Mouse (Mus musculus): ENCODE data around the gene Kank1. TPM values are rescaled to one million over a fixed set of nuclear protein-coding genes. Genes with fewer than 3 reads are reported as not detected.

Gene Kank1
- total RNA-seq (2022) = 10 to 100 TPM; 13.2 to 15.3 (median 13.7) TPM

- peak; percentile 6 to 40 for DNase-seq (ENCODE audit: low spot score in 2 of 2)
These were observed at the start of gene Kank1 for GRCm38 (mm10) chr19:25236596-25237491. Gene Kank1 (plus strand): TSS chr19:25236975.

GRCm38 (mm10) chr19:25187681-25188080 lies 49.1 kb upstream of the Kank1 start:
- DNase-seq (ENCODE audit: low spot score in 2 of 2) = no peak

GRCm38 (mm10) chr19:25193751-25194150 lies 43.0 kb upstream of the Kank1 start:
- DNase-seq (ENCODE audit: low spot score in 2 of 2) = no peak

DNA sequence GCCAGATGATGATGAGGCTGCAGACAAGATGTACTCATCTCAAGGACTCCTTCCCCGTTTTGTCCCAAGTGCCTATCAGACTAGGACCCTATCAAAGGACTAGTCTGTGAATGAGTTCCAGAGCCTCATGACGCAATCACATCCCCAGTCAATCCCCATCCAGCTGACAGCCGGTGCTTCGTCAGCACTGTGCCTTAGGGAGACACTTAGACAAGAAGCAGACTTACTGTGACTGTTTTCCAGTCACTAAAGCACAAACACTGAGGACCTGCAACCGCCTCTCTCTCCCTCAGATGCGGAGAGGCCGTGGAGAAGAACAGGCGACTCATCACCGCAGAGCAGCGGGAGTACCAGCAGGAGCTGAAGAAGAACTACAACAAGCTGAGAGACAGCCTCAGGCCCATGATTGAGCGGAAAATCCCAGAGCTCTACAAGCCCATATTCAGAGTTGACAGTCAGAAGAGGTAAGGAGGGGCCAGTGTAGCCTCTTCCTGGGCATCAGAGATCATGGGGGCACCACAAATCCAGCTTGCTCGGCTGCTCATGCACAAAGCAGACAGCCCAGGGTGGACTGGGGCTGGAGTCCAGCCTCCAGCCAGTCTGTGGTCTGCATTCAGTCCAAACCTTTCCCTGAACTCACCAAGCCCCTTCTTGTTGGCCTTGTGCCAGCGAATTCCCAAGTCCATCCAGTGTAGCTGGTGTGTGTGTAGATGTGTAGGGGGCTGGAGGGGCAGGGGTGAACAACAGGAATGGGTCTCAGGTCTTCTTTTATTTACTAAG lies 36.5 kb upstream of the Kank1 start:
- no peak for DNase-seq (ENCODE audit: low spot score in 2 of 2)

GRCm38 (mm10) chr19:25203077-25203476 lies 33.7 kb upstream of the Kank1 start:
- no peak for DNase-seq (ENCODE audit: low spot score in 2 of 2)

DNA sequence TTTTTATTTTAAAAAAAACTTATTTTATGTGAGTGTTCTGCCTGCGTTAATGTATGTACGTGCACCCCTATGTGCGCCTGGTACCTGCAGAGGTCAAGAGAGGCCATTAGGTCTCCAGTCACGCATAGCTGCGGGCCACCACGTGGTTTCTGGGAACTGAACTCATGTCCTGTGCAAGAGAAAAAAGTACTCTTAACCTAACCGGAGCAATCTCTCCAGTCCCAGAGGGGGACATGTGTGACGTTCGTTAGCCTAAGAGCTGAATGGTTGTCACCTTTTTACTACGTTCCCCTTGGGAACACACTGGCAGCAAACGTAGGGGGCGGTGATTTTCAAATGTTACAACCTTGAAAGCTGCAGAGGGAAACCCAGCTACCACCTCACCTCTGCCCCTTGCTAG lies 29.8 kb upstream of the Kank1 start:
- DNase-seq (ENCODE audit: low spot score in 2 of 2) = no peak

DNA sequence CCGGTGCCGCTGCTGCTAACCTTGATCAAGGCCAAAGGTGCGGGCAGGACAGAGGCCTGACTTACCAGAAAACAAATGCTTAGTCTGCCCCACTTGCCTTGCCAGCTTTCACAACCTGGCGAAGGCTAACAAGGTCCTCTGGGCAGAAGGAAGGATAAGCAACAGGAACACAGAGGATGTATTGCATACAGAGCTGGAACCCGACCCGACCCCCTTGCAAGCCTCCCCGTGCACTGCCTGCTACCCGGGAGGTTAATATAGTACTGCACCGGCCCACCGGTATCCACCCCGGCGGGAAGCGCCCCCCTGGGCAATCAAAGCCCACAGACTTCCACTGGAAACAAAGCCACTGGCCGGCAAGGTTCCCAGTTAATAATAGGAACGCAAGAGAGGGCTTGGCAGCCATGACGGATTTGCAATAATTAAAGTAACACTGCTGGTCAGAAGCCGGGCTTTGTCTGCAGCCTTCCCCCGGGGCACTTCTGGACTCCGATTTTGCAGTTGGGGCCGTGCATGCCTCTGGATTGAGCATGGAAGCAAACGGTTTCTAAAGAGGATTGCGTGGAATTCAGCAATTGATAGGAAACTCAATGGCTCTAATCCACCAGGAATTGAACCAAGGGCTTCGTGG lies 28.9 kb upstream of the Kank1 start:
- no peak for DNase-seq (ENCODE audit: low spot score in 2 of 2)

DNA sequence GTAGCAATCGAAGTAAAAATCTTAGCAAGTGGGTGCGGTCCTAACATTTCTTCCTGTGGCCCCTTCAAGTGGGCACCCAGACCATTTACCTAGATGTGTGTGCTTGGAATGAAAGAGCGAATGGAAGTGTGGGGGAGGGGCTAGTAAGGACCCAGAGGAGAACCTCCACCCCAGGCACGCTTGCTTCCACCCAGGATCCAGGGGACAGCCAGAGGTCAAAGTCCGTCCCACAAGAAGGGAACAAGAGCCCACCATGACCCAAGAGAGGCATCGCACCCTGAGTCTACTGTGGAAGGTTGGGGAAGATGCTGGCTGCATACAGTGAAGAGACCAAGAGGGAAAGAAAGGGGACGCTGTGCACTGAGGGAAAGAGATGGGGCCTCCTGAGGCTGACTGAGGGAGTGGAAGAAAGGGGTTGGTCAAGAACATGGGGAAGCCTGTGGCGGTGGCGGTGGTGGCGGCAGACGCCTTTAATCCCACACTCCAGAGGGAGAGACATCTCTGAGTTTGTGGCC lies 28.1 kb upstream of the Kank1 start:
- no peak for DNase-seq (ENCODE audit: low spot score in 2 of 2)

DNA sequence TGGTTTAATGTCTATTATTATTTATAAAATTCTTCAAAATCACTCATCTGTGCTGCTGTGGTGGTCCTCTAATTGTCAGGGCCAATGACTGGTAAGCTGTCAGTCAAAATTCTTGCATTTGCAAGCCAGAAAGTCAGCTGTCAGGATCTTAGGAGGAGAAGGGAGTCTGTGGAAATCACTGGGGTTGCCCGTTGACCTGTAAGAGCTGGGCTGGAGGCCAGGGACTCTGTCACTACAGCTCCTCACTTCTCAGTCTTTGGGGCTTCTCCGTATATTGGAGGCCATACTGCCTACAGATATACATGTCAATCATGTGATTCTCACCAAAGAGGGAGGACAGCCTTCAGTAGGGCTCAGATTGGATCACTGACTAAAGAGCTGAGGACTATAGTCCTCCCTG lies 16.2 kb upstream of the Kank1 start:
- no peak for DNase-seq (ENCODE audit: low spot score in 2 of 2)

DNA sequence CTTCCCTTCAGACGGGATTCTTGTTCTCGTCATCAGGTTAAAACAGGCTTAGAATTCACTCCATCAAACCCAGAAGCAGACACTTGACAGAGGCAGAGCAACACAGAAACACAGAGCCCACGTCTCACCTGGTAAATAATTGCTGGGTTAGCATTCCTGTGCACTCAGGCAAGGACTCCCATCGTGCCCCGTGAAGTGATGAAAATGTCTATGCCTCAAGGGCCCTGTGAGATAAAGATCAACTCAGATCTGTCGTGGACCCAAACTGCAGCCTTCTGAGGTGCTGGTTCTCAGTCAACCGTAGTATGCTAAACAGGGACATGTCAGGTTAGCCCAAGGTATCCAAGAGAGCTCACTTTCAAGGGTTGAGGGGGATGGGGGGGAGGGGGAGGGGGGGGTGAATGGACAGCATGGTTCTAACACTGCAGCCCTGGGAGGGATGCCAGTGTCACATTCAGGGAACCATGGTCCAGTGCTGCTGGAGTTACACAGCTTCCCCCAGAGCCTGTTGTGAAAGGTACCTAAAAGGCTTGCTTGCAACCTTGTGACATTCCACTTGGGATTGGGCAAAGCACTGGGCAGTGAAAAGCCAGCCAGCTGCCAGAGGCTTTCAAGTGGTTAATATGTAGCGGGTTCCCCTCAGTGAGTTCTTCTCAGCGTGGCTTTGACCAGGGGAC lies 14.7 kb upstream of the Kank1 start:
- no peak for DNase-seq (ENCODE audit: low spot score in 2 of 2)

DNA sequence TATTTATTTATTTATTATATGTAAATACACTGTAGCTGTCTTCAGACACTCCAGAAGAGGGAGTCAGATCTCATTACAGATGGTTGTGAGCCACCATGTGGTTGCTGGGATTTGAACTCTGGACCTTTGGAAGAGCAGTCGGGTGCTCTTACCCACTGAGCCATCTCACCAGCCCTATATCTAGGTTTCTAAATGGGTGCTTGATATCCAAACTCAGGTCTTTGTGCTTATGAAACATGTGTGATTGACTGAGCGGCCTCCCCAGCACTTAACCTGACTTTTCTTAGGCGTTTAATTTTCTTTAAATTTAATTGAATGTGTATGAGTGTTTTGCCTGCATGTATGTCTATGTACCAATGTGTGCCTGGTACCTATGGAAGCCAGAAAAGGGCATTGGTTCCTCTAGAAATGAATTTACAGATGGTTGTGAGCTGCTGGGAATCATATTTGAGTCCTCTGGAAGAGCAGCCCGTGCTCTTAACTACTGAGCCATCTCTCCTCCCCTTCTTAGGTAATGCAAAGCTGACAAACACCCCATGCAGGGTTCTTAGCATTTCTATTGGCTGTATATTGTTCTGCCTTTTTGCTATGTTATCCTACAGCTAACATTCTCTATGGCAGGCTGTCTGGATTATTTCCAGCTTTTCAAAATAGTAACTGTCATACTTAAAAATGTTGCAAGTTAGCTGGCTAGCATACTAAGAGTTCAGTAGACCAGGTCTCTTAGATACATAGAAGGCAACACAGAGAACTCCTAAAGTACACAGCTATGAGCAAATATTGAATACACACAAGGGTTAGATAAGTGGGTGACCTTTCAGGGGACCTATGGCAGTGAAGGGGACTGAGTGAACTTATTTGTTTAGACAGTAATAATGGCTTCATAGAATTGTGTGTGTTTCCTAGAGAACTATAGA lies 6.5 kb upstream of the Kank1 start:
- DNase-seq (ENCODE audit: low spot score in 2 of 2) = no peak

- no peak for DNase-seq (ENCODE audit: low spot score in 2 of 2)
These were observed 5.8 kb upstream of the Kank1 start for GRCm38 (mm10) chr19:25230975-25231334.

DNA sequence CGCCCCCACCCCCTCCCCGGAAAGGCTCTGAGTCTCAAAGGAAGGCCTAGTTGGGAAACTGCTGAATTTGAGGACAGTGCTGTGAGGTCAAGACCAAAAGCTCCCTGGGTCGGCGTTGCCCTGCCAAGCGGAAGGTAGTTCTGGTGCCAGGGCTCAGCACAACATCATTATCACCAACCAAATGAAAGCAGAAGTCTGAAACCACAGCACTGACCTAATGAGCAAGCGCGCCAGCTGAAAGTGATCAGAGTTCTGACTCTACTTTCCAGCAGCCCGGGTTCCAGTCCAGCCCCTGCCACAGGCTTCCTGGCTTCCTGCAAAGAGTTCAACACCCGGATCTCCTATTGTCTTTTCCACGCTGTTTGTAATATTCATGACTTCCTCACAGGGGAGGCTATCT lies 4.7 kb upstream of the Kank1 start:
- DNase-seq (ENCODE audit: low spot score in 2 of 2) = peak in 1 of 2 experiments; percentile 7

- DNase-seq (ENCODE audit: low spot score in 2 of 2) = peak; percentile 5 to 6
These were observed 791 bp downstream of the Kank1 start for GRCm38 (mm10) chr19:25237492-25238040.

- DNase-seq (ENCODE audit: low spot score in 2 of 2) = no peak
These were observed 1.3 kb downstream of the Kank1 start for GRCm38 (mm10) chr19:25238121-25238520.

- no peak for DNase-seq (ENCODE audit: low spot score in 2 of 2)
These were observed 6.8 kb downstream of the Kank1 start for GRCm38 (mm10) chr19:25243566-25243965.

DNA sequence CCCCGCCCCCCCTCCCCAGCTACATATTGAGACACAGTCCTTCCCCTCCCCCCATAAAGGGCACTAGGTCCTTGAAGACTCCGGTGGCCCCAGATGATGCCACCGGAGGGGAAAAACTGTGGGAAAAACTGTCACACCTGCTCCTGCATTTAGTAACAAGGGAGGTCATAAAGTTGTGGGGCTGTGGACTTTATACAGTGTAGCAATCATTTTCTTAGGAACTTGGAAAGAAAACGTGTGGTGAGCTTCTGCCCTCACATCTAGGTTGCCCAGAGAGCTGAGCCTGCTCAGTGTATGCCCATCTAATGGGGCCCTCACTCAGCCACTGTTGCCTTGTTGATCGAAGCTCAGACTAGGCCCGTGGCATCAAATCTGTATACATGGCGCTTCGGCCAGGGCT lies 9.3 kb downstream of the Kank1 start:
- DNase-seq (ENCODE audit: low spot score in 2 of 2) = no peak

GRCm38 (mm10) chr19:25247858-25248552 lies 11.2 kb downstream of the Kank1 start:
- DNase-seq (ENCODE audit: low spot score in 2 of 2) = no peak

DNA sequence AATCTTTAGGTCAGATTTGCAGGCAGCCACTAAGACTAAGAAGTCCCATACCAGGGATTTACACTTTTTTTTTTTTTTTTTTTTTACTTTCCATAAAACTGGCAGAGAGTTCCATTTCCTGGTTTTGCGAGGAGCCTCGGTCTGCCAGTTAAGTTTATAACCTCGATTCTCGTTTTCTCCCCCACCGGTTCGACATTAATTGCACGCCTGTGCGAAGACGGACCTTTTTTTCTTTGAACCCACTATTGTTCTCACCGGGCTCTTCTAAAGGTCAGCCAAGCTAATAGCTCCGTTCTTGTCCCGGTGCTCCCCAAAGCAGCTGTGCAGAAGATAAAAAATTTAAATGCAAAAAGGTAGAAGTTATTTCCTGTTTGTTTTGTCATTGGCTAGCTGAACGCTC lies 12.5 kb downstream of the Kank1 start:
- DNase-seq (ENCODE audit: low spot score in 2 of 2) = no peak
